ENCODE assay signal across 7 mouse cellular contexts in genomic region chrX:102157423-102157791, GRCm38 (mm10). TPM values are rescaled to one million over a fixed set of nuclear protein-coding genes. Genes with fewer than 3 reads are reported as not detected.
DNase-seq lines count a peak whose midpoint lies in the region; ATAC-seq and TF ChIP-seq lines count a peak whose summit lies in the region.

No protein-coding gene starts in this region.

- H3K4me1 ChIP-seq in lung, adult 2 months (ENCODE audit: control insufficient read depth, insufficient read depth, low read length), result no peaks in the 10 kb centered on the region
- H3K4me1 ChIP-seq in embryonic facial prominence, embryonic 13.5 days, result no peaks in the 10 kb centered on the region
- no peaks in the 10 kb centered on the region for H3K4me1 ChIP-seq in intestine, embryonic 16.5 days (ENCODE audit: control insufficient read depth, insufficient read depth, low read length)
- H3K4me1 ChIP-seq in neural tube, embryonic 13.5 days (replicated peaks), result 0 out of 2 replicates have a peak, but pooled peaks cover 6% of the 10 kb centered on the region

- H3K36me3 ChIP-seq in embryonic facial prominence, embryonic 13.5 days, result no peaks in the 10 kb centered on the region
- no peaks in the 10 kb centered on the region for H3K36me3 ChIP-seq in intestine, embryonic 16.5 days (ENCODE audit: control insufficient read depth, insufficient read depth, low read length)
- H3K36me3 ChIP-seq in neural tube, embryonic 13.5 days, result no peaks in the 10 kb centered on the region

- peak overlapping the region; percentile 74 for H3K27ac ChIP-seq in embryonic facial prominence, embryonic 13.5 days
- H3K27ac ChIP-seq in intestine, embryonic 16.5 days (ENCODE audit: low read length), result peak overlapping the region; percentile 84
- H3K27ac ChIP-seq in neural tube, embryonic 13.5 days (replicated peaks), result peak overlapping the region; percentile 69; the same call in 1 of the 2 replicates

- 45% methylated on average over 5 of the region's 5 CpGs for WGBS in lung, adult 2 months
- WGBS in embryonic facial prominence, embryonic 13.5 days, result 43% methylated on average over 5 of the region's 5 CpGs
- WGBS in intestine, embryonic 16.5 days, result 42% methylated on average over 5 of the region's 5 CpGs
- WGBS in neural tube, embryonic 13.5 days, result 51% methylated on average over 5 of the region's 5 CpGs

- DNase-seq in lung, adult 2 months, result no peak
- no peak for DNase-seq in lung, postnatal 4 days
- DNase-seq in adrenal gland, postnatal 14 days, result no peak
- DNase-seq in thymus, postnatal 10 days (ENCODE audit: low spot score in 2 of 2), result no peak

- H3K9me3 ChIP-seq in embryonic facial prominence, embryonic 13.5 days, result no peaks in the 10 kb centered on the region
- no peaks in the 10 kb centered on the region for H3K9me3 ChIP-seq in intestine, embryonic 16.5 days (ENCODE audit: control insufficient read depth, low read length)
- no peaks in the 10 kb centered on the region for H3K9me3 ChIP-seq in neural tube, embryonic 13.5 days

- H3K9ac ChIP-seq in embryonic facial prominence, embryonic 13.5 days, result peak overlapping the region; percentile 65
- peak overlapping the region; percentile 58 for H3K9ac ChIP-seq in intestine, embryonic 16.5 days (ENCODE audit: low read depth, low read length)
- H3K9ac ChIP-seq in neural tube, embryonic 13.5 days, result peak overlapping the region; percentile 41; the same call in 1 of the 2 replicates

- TF ChIP-seq CTCF in lung, adult 2 months (IDR thresholded peaks at IDR 0.05; ENCODE audit: insufficient read depth, low read length), result no peak

- no peak for ATAC-seq in embryonic facial prominence, embryonic 13.5 days (ENCODE audit: insufficient number of reproducible peaks, insufficient read depth, low FRiP score, low TSS enrichment, low read depth)
- peak; percentile 49; the same call in 1 of the 2 replicates for ATAC-seq in intestine, embryonic 16.5 days
- no peak for ATAC-seq in neural tube, embryonic 13.5 days (ENCODE audit: low read depth)

- no peaks in the 10 kb centered on the region for H3K27me3 ChIP-seq in embryonic facial prominence, embryonic 13.5 days
- H3K27me3 ChIP-seq in intestine, embryonic 16.5 days (replicated peaks; ENCODE audit: control insufficient read depth, insufficient read depth, low read length), result no peaks in the 10 kb centered on the region
- H3K27me3 ChIP-seq in neural tube, embryonic 13.5 days, result no peaks in the 10 kb centered on the region

- peak overlapping the region; percentile 45 for H3K4me2 ChIP-seq in embryonic facial prominence, embryonic 13.5 days
- H3K4me2 ChIP-seq in intestine, embryonic 16.5 days (ENCODE audit: low read depth, low read length), result peak overlapping the region; percentile 39
- peak overlapping the region; percentile 57 for H3K4me2 ChIP-seq in neural tube, embryonic 13.5 days

- H3K4me3 ChIP-seq in lung, adult 2 months (replicated peaks; ENCODE audit: extremely low read depth, low read depth, low read length), result peak overlapping the region; percentile 71
- H3K4me3 ChIP-seq in embryonic facial prominence, embryonic 13.5 days, result peak overlapping the region; percentile 49
- peak overlapping the region; percentile 44 for H3K4me3 ChIP-seq in intestine, embryonic 16.5 days (ENCODE audit: low read length)
- H3K4me3 ChIP-seq in neural tube, embryonic 13.5 days, result peak overlapping the region; percentile 42

- no peak for TF ChIP-seq POLR2A in lung, adult 2 months (IDR thresholded peaks at IDR 0.05; ENCODE audit: borderline replicate concordance, extremely low read depth, low read depth, low read length)

RNA-seq across cellular contexts. Expression of gene Ercc6l, which starts 0.5 kb away (rescaled TPM):
- polyA plus RNA-seq in lung, adult 2 months (2012; rRNA removed), result 0.17 and 0.20 TPM in 2 replicates
- 11.7 and 12.3 TPM in 2 replicates for polyA plus RNA-seq in embryonic facial prominence, embryonic 13.5 days (2015; fragmentation: Nextera tagmentation; extraction: Ambion mirVana)
- 7.7 and 7.8 TPM in 2 replicates for polyA plus RNA-seq in intestine, embryonic 16.5 days (2015; fragmentation: Nextera tagmentation; extraction: Ambion mirVana)
- polyA plus RNA-seq in neural tube, embryonic 13.5 days (2015; fragmentation: Nextera tagmentation; extraction: Ambion mirVana), result 2.2 and 2.8 TPM in 2 replicates
- 2.6 TPM in 2 replicates for total RNA-seq in adrenal gland, postnatal 14 days (2021)

RNA-seq across cellular contexts. Expression of gene Rps4x, which starts 31.8 kb away (rescaled TPM):
- 278 and 471 TPM in 2 replicates for polyA plus RNA-seq in lung, adult 2 months (2012; rRNA removed)
- polyA plus RNA-seq in embryonic facial prominence, embryonic 13.5 days (2015; fragmentation: Nextera tagmentation; extraction: Ambion mirVana), result 839 and 866 TPM in 2 replicates
- polyA plus RNA-seq in intestine, embryonic 16.5 days (2015; fragmentation: Nextera tagmentation; extraction: Ambion mirVana), result 634 and 696 TPM in 2 replicates
- polyA plus RNA-seq in neural tube, embryonic 13.5 days (2015; fragmentation: Nextera tagmentation; extraction: Ambion mirVana), result 423 and 453 TPM in 2 replicates
- 948 and 1,120 TPM in 2 replicates for total RNA-seq in adrenal gland, postnatal 14 days (2021)

RNA-seq across cellular contexts. Expression of gene Pin4, which starts 38.2 kb away (rescaled TPM):
- 0.96 and 1.1 TPM in 2 replicates for polyA plus RNA-seq in lung, adult 2 months (2012; rRNA removed)
- polyA plus RNA-seq in embryonic facial prominence, embryonic 13.5 days (2015; fragmentation: Nextera tagmentation; extraction: Ambion mirVana), result 69.1 and 81.5 TPM in 2 replicates
- 44.1 and 49.4 TPM in 2 replicates for polyA plus RNA-seq in intestine, embryonic 16.5 days (2015; fragmentation: Nextera tagmentation; extraction: Ambion mirVana)
- polyA plus RNA-seq in neural tube, embryonic 13.5 days (2015; fragmentation: Nextera tagmentation; extraction: Ambion mirVana), result 77.1 and 97.1 TPM in 2 replicates
- 68.7 and 82.7 TPM in 2 replicates for total RNA-seq in adrenal gland, postnatal 14 days (2021)

Comparison
In these comparisons a context has a peak if more than half of its experiments do, and no peak if none do; other contexts are left out.
1. RNA of gene Pin4, which starts 38.2 kb away (polyA plus RNA-seq): 77.1 to 97.1 TPM in neural tube, embryonic 13.5 days, 69.1 to 81.5 TPM in embryonic facial prominence, embryonic 13.5 days and 44.1 to 49.4 TPM in intestine, embryonic 16.5 days; 0.96 to 1.1 TPM in lung, adult 2 months; every median in the first group is over 10 times any median in the second.
2. Peak in every context shown above with its lines, with median percentiles within 50 percentile points of each other: H3K4me3 ChIP-seq, H3K27ac ChIP-seq, H3K4me2 ChIP-seq and H3K9ac ChIP-seq.